Mouse (Mus musculus) embryonic facial prominence, embryonic 15.5 days (tissue): ENCODE data around the gene Cyba. TPM values are rescaled to one million over a fixed set of nuclear protein-coding genes. Genes with fewer than 3 reads are reported as not detected.

Experiments used
- ATAC-seq: fragments of 200-750 bp; cut with Nextera tagmentation; 2 replicates; pipeline ENCODE4 v1.8.0; 2017; ENCODE audit warnings: low read depth, moderate TSS enrichment; ENCODE audit not compliant: insufficient number of reproducible peaks, low FRiP score, low TSS enrichment
- H3K27ac ChIP-seq: fragments of 300-500 bp; sonication (generic); replicated peaks from 2 replicates; pipeline ENCODE4 v1.5.1; 2015; ENCODE audit warnings: mild to moderate bottlenecking, inconsistent platforms
- H3K27me3 ChIP-seq: fragments of 300-500 bp; sonication (generic); 2 replicates; pipeline ENCODE4 v1.6.1; 2015; ENCODE audit warnings: inconsistent platforms
- H3K36me3 ChIP-seq: fragments of 300-500 bp; sonication (generic); 2 replicates; pipeline ENCODE4 v1.6.1; 2015; ENCODE audit warnings: mild to moderate bottlenecking, inconsistent platforms
- H3K4me1 ChIP-seq: fragments of 300-500 bp; sonication (generic); 2 replicates; pipeline ENCODE4 v1.6.1; 2015; ENCODE audit warnings: inconsistent platforms
- H3K4me2 ChIP-seq: fragments of 300-500 bp; sonication (generic); replicated peaks from 2 replicates; pipeline ENCODE4 v1.6.1; 2015; ENCODE audit warnings: mild to moderate bottlenecking, inconsistent platforms
- H3K4me3 ChIP-seq: fragments of 300-500 bp; sonication (generic); replicated peaks from 2 replicates; pipeline ENCODE4 v1.5.1; 2015; ENCODE audit warnings: mild to moderate bottlenecking, inconsistent platforms
- H3K9ac ChIP-seq: fragments of 300-500 bp; sonication (generic); 2 replicates; pipeline ENCODE4 v1.6.1; 2015; ENCODE audit warnings: inconsistent platforms
- H3K9me3 ChIP-seq: fragments of 300-500 bp; sonication (generic); replicated peaks from 2 replicates; pipeline ENCODE4 v1.6.1; 2016; ENCODE audit warnings: inconsistent platforms
- WGBS: fragments of 180-500 bp; shearing (Covaris S2); methylation state at CpG from one replicate; pipeline ENCODE4 v1.1.7; 2015; 5-methylcytosine and 5-hydroxymethylcytosine counted together
- polyA plus RNA-seq: library from polyadenylated mRNA; unstranded; fragments of >200 nt; fragmentation: Nextera tagmentation; extraction: Ambion mirVana; gene quantifications from 2 replicates; pipeline ENCODE4 v1.2.1, GENCODE M21; 2015

Cyba gene
- polyA plus RNA-seq, 1 experiment from 2014 or later = 173 TPM

GRCm38 (mm10) chr8:122463651-122464640, 31.2 kb upstream of the Cyba start:
- Histone ChIP-seq H3K27me3 (peaks cover 39% of the 10 kb centered on the region), H3K4me2 (no peak overlapping the region), H3K27ac (no peak overlapping the region), H3K9me3 (no peaks in the 10 kb centered on the region), H3K4me3 (no peak overlapping the region), H3K9ac (no peak overlapping the region), H3K4me1 (peaks cover 22% of the 10 kb centered on the region), H3K36me3 (peaks cover 32% of the 10 kb centered on the region)
- 37% methylated on average over 12 of the region's 12 CpGs for WGBS
- ATAC-seq = no peak

GRCm38 (mm10) chr8:122462510-122462909, 29.8 kb upstream of the Cyba start:
- Histone ChIP-seq H3K4me3 (no peak overlapping the region), H3K9me3 (no peaks in the 10 kb centered on the region), H3K27ac (no peak overlapping the region), H3K9ac (no peak overlapping the region), H3K27me3 (peaks cover 47% of the 10 kb centered on the region), H3K4me1 (peaks cover 22% of the 10 kb centered on the region), H3K36me3 (peaks cover 21% of the 10 kb centered on the region), H3K4me2 (no peak overlapping the region)
- ATAC-seq = no peak
- 70% methylated on average over 8 of the region's 8 CpGs for WGBS

DNA sequence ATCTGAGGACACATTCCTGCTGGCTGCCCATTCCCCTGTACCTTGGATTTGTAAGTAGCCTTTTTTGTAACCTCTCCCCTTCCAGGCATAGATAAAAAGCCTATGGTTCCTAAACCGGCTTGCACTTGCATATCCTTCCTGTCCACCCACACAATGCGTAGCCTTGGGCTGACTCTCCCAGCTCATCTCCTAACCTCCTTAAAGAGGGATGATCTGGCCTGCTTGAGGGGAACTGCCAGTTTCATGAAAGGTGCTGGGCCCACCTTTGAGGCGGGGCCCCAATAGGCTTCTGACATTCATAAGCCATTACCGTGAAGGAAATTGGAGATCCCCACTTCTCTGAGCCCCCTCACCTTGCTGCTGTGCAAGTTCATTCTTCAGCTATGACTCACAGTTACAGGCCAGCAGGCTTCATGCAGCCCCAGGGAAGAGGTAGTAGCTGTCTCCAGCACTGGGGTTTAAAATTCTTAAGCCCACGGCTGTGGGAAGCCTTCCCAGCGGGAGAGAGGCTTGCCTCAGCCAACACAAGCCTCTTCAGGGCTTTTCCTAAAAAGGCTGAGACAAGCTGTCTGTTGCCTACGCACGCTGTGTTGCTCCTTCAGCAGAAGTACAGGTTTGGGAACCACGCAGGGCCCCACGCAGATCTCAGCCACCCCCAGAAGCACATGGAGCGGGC, 28.9 kb upstream of the Cyba start:
- no peak overlapping the region for H3K4me3 ChIP-seq
- peaks cover 22% of the 10 kb centered on the region for H3K4me1 ChIP-seq
- H3K9ac ChIP-seq = no peak overlapping the region
- no peak overlapping the region for H3K27ac ChIP-seq
- H3K27me3 ChIP-seq = peaks cover 47% of the 10 kb centered on the region
- WGBS = 44% methylated on average over 11 of the region's 11 CpGs
- ATAC-seq = no peak
- peaks cover 12% of the 10 kb centered on the region for H3K36me3 ChIP-seq
- H3K4me2 ChIP-seq = no peak overlapping the region
- no peaks in the 10 kb centered on the region for H3K9me3 ChIP-seq

GRCm38 (mm10) chr8:122460524-122461472, 28.1 kb upstream of the Cyba start, which contains the start of gene Snai3:
TSS of gene Snai3 (minus strand) at chr8:122460733.
- no peak within 1 kb of the TSS for H3K27ac ChIP-seq
- H3K4me1 ChIP-seq = peaks cover 22% of the 10 kb centered on the region
- 1% methylated on average over 56 of the region's 56 CpGs for WGBS
- peak; percentile 54 for ATAC-seq
- peaks cover 47% of the 10 kb centered on the region for H3K27me3 ChIP-seq
- H3K4me3 ChIP-seq = peak within 1 kb of the TSS; percentile 35
- H3K36me3 ChIP-seq = peaks cover 9% of the 10 kb centered on the region; the same call in 1 of the 2 replicates
- H3K9me3 ChIP-seq = no peaks in the 10 kb centered on the region
- H3K9ac ChIP-seq = no peak within 1 kb of the TSS
- peak within 1 kb of the TSS; percentile 56 for H3K4me2 ChIP-seq

- Histone ChIP-seq H3K9ac (no peak overlapping the region), H3K36me3 (0 out of 2 replicates have a peak, but pooled peaks cover under 1% of the 10 kb centered on the region), H3K27me3 (peaks cover 47% of the 10 kb centered on the region), H3K9me3 (no peaks in the 10 kb centered on the region), H3K4me2 (peak overlapping the region; percentile 56), H3K27ac (no peak overlapping the region), H3K4me1 (peaks cover 22% of the 10 kb centered on the region), H3K4me3 (peak overlapping the region; percentile 35)
- WGBS = 23% methylated on average over 7 of the region's 7 CpGs
- ATAC-seq = no peak
Measured at GRCm38 (mm10) chr8:122459990-122460389, 27.3 kb upstream of the Cyba start.

DNA sequence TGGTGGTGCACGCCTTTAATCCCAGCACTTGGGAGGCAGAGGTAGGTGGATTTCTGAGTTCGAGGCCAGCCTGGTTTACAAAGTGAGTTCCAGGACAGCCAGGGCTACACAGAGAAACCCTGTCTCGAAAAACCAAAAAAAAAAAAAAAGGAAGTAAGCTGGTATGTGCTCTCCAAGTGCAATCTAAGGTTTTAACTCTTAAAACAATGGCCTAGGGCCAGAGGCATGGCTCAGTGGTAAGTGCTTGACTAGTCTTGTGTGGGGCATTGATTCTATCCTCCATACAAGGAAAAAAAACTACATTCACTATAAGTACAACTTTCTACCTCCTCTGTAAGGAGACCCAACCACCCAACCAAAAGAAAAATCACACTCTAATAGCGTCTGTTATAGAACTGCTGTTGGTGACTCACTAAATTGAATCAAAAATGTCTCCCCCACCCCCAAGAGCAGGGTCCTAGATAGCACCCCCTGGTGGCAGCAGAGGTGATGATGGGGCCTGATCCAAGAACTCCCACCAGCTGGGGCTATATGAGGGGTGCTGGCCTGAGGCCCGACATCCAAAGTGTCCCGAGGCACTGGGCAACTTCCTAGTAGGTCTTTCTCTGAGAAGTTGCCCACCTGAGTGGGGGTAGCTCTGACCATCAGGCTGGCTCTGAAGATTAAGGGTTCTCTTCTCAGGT, 26.6 kb upstream of the Cyba start:
- no peaks in the 10 kb centered on the region for H3K36me3 ChIP-seq
- no peak for ATAC-seq
- H3K27ac ChIP-seq = no peak overlapping the region
- no peak overlapping the region for H3K4me3 ChIP-seq
- peaks cover 22% of the 10 kb centered on the region for H3K4me1 ChIP-seq
- no peak overlapping the region for H3K9ac ChIP-seq
- WGBS = 48% methylated on average over 6 of the region's 6 CpGs
- H3K9me3 ChIP-seq = no peaks in the 10 kb centered on the region
- peaks cover 47% of the 10 kb centered on the region for H3K27me3 ChIP-seq
- no peak overlapping the region for H3K4me2 ChIP-seq

DNA sequence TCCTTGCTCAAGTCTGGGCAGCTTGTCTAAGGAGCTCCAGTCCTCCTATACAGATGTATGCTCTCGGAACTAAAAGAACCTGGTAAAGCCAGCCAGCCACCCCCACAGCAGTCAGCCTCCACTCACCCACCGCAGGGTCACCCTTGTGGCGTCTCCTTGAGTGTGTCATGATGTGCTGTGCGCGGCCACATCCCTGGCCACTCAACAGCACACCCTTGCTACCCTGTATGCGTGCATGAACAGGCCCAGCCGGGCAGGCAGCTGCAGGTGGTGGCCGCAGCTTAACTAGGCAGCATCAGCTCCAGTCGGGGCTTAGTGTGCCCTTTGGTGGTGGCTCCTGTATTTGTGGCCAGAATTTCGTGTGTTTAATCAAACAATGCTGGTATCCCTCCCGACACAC, 24.4 kb upstream of the Cyba start:
- Histone ChIP-seq H3K36me3 (no peaks in the 10 kb centered on the region), H3K4me1 (peaks cover 22% of the 10 kb centered on the region), H3K9me3 (no peaks in the 10 kb centered on the region), H3K4me2 (no peak overlapping the region), H3K27ac (no peak overlapping the region), H3K9ac (no peak overlapping the region), H3K27me3 (peaks cover 36% of the 10 kb centered on the region), H3K4me3 (no peak overlapping the region)
- 68% methylated on average over 11 of the region's 11 CpGs for WGBS
- ATAC-seq = no peak

DNA sequence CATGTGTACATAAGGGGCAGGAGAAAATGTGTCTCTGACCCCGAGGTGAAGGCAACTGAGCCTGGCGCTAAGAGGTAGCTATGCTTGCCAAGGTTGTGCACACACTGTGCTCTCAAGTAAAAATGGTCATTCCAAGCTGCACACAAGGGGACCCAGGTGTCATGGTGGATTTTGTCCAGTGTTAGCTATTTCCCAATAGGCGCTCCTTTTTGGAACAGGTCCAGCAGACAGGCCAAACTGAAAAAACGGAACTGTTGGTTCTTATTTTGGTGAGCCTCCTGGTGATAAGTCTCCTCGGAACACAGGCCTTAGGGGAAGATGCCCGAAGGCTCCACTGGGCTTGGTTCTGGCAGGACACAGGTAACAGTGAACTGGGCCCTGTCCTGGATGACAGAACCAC, 21.7 kb upstream of the Cyba start:
- Histone ChIP-seq H3K36me3 (no peaks in the 10 kb centered on the region), H3K9ac (no peak overlapping the region), H3K4me2 (no peak overlapping the region), H3K4me3 (no peak overlapping the region), H3K27me3 (peaks cover 11% of the 10 kb centered on the region), H3K9me3 (no peaks in the 10 kb centered on the region), H3K27ac (no peak overlapping the region), H3K4me1 (no peaks in the 10 kb centered on the region)
- WGBS = 87% methylated on average over 6 of the region's 6 CpGs
- no peak for ATAC-seq

DNA sequence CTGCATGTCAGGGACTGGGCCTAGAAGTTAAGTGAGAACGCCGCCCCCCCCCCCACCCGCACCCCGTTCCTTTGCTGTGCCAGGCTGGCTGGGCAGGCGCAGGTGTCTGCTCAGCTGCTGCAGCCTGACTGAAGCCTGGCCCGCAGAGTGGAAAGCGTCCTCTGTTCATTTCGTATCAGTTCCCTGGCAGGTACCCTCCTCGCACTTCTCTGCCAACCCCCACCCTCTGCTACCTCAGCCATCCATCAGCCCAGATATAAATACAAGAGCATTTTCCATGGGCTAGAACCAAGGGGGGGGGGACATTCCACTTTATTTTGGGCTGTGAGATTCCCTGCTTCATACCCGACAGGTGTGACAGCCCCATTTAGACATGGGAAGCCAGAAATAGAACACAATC, 19.4 kb upstream of the Cyba start:
- H3K4me2 ChIP-seq = no peak overlapping the region
- H3K27ac ChIP-seq = no peak overlapping the region
- H3K9ac ChIP-seq = no peak overlapping the region
- no peak overlapping the region for H3K4me3 ChIP-seq
- no peaks in the 10 kb centered on the region for H3K27me3 ChIP-seq
- H3K4me1 ChIP-seq = no peaks in the 10 kb centered on the region
- no peaks in the 10 kb centered on the region for H3K9me3 ChIP-seq
- WGBS = 77% methylated on average over 9 of the region's 10 CpGs
- ATAC-seq = 0 out of 2 replicates have a peak, but pooled peaks have one; percentile 20
- no peaks in the 10 kb centered on the region for H3K36me3 ChIP-seq

GRCm38 (mm10) chr8:122451161-122451703, 18.5 kb upstream of the Cyba start:
- Histone ChIP-seq H3K4me2 (no peak overlapping the region), H3K9ac (no peak overlapping the region), H3K4me3 (no peak overlapping the region), H3K9me3 (no peaks in the 10 kb centered on the region), H3K27me3 (no peaks in the 10 kb centered on the region), H3K27ac (no peak overlapping the region), H3K36me3 (no peaks in the 10 kb centered on the region), H3K4me1 (no peaks in the 10 kb centered on the region)
- 71% methylated on average over 7 of the region's 7 CpGs for WGBS
- no peak for ATAC-seq
